9 mouse cellular contexts compared by ENCODE assay signal in the genomic region with DNA sequence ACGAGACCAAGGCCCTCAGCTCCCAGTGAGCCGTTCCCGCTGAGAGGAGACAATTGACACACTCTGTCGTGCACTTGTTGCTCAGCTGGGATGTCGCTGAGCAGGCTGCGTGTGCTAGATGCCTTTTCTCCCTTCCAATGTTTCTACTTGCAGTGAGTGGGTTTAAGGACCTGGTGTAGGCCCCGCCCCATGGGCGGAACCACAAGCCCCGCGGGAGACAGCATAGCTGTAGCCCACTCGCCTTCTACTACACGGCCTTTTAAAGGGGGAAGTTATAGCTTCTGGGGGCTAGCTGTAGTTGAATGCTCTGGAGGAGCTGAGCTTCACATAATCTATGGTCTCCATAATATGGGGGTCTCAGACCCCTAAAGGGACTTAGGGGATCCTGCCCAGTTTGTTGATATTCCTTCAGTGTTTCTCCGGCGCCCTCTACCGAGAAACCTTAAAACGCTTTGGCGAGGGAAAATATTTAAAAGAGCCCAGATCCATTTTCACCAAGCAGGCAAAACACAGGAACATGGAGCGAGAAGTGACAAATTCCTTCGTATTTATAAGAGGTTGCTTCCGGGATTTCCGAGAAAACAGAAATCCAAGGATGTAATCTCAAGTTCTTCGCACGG. TPM values are rescaled to one million over a fixed set of nuclear protein-coding genes. Genes with fewer than 3 reads are reported as not detected.
DNase-seq lines count a peak whose midpoint lies in the region; ATAC-seq and TF ChIP-seq lines count a peak whose summit lies in the region.
"Had no signal": no experiment of that assay in that cellular context is flagged by ENCODE, and none has a peak within 500 bp of the region (broad histone marks: within the 10 kb centered on the region; RNA-seq: fewer than 3 reads in every experiment).

No protein-coding gene starts in this region.

- dilution Hi-C loops in CH12.LX (cut with MboI; ENCODE audit: extremely low pct_ligation_motif_present, extremely low pct_unique_long_range_greater_than_20kb, low sequenced_read_pairs): no loop called here

- H3K36me3 ChIP-seq in CH12.LX (replicated peaks in 1 of 2; ENCODE audit: control insufficient read depth in 1 of 2, insufficient read depth in 1 of 2, low read length in 1 of 2): peaks cover 17 to 42% of the 10 kb centered on the region in 2 experiments
- peaks cover 33% of the 10 kb centered on the region for H3K36me3 ChIP-seq in limb, embryonic 13.5 days
- peaks cover 5% of the 10 kb centered on the region for H3K36me3 ChIP-seq in midbrain, postnatal 0 days (ENCODE audit: insufficient read depth, low read length)

- TF ChIP-seq RAD21 in CH12.LX (IDR thresholded peaks at IDR 0.05; ENCODE audit: low read depth, low read length): peak; percentile 46

- H3K79me2 ChIP-seq in CH12.LX (replicated peaks; ENCODE audit: control insufficient read depth, extremely low read depth, insufficient read depth, poor library complexity, severe bottlenecking): 0 out of 2 replicates have a peak, but pooled peaks cover 2% of the 10 kb centered on the region

- H3K9ac ChIP-seq in CH12.LX (ENCODE audit: insufficient read depth, low read depth): no peak overlapping the region
- H3K9ac ChIP-seq in limb, embryonic 13.5 days: peak overlapping the region; percentile 20; the same call in 1 of the 2 replicates
- H3K9ac ChIP-seq in midbrain, postnatal 0 days (replicated peaks; ENCODE audit: low read length, poor library complexity, severe bottlenecking): no peak overlapping the region

- in situ Hi-C loops in CH12.LX (cut with MboI; ENCODE audit: low pct_ligation_motif_present, low pct_unique_long_range_greater_than_20kb, low sequenced_read_pairs): loop anchor here (5.0 kb wide), 1 partner anchor 33 kb away; a partner anchor contains a TSS

- no peak overlapping the region for H3K27ac ChIP-seq in CH12.LX (ENCODE audit: insufficient read depth, low read depth)
- peak overlapping the region; percentile 23; the same call in 1 of the 2 replicates for H3K27ac ChIP-seq in limb, embryonic 13.5 days
- H3K27ac ChIP-seq in midbrain, postnatal 0 days (ENCODE audit: low read depth, low read length): no peak overlapping the region
- H3K27ac ChIP-seq: macrophage had no signal

- 16% methylated on average over 23 of the region's 23 CpGs for WGBS in limb, embryonic 13.5 days
- WGBS in midbrain, postnatal 0 days: 15% methylated on average over 23 of the region's 23 CpGs

- DNase-seq in frontal cortex, postnatal 36 days (ENCODE audit: low spot score in 2 of 2): peak; percentile 45 to 66
- DNase-seq in frontal cortex, postnatal 25 days (ENCODE audit: low spot score in 2 of 2): no peak
- DNase-seq in CH12.LX (ENCODE audit: extremely low read depth): peak; percentile 39
- DNase-seq in embryo, embryonic 9.5 days (ENCODE audit: extremely low spot score): peak; percentile 65
- DNase-seq in heart, postnatal 14 days: peak; percentile 60 to 67
- DNase-seq in midbrain, postnatal 0 days (ENCODE audit: low spot score): peak; percentile 47
- no peak for DNase-seq in urinary bladder, postnatal 14 days (ENCODE audit: low spot score)

- H3K4me2 ChIP-seq in CH12.LX (ENCODE audit: insufficient read depth, low read depth, poor library complexity, severe bottlenecking): peak overlapping the region; percentile 76
- peak overlapping the region; percentile 64 for H3K4me2 ChIP-seq in limb, embryonic 13.5 days (replicated peaks)
- peak overlapping the region; percentile 43 for H3K4me2 ChIP-seq in midbrain, postnatal 0 days (ENCODE audit: low read depth, low read length, poor library complexity, severe bottlenecking)

- no peaks in the 10 kb centered on the region for H3K27me3 ChIP-seq in CH12.LX (replicated peaks)
- no peaks in the 10 kb centered on the region for H3K27me3 ChIP-seq in limb, embryonic 13.5 days
- H3K27me3 ChIP-seq in midbrain, postnatal 0 days (ENCODE audit: insufficient read depth, low read length): no peaks in the 10 kb centered on the region

- no peak for TF ChIP-seq POLR2A in CH12.LX (IDR thresholded peaks at IDR 0.05; ENCODE audit: low read depth, low read length)

- intact Hi-C loops in heart, postnatal 14 days (cut with DNase I): loop anchor here (5.0 kb wide), 1 partner anchor 33 kb away; a partner anchor contains a TSS

- no peak for TF ChIP-seq EP300 in CH12.LX (IDR thresholded peaks at IDR 0.05; ENCODE audit: low read length)

- no peaks in the 10 kb centered on the region for H3K9me3 ChIP-seq in CH12.LX (replicated peaks; ENCODE audit: low read length)
- no peaks in the 10 kb centered on the region for H3K9me3 ChIP-seq in limb, embryonic 13.5 days
- H3K9me3 ChIP-seq in midbrain, postnatal 0 days (ENCODE audit: low read length): no peaks in the 10 kb centered on the region

- no peak for ATAC-seq in limb, embryonic 13.5 days (ENCODE audit: low FRiP score, low read depth)
- ATAC-seq in midbrain, postnatal 0 days (ENCODE audit: low FRiP score): no peak

- TF ChIP-seq CTCF in CH12.LX (conservative IDR thresholded peaks at IDR 0.05 in 1 of 2, IDR thresholded peaks at IDR 0.05 in 1 of 2; ENCODE audit: low read depth in 2 of 2, low read length in 2 of 2): peak; percentile 22 to 76; a peak in 3 of 4 replicates
- TF ChIP-seq CTCF in midbrain, postnatal 0 days (IDR thresholded peaks at IDR 0.05): peak; percentile 64

- H3K4me3 ChIP-seq in CH12.LX (replicated peaks in 1 of 3; ENCODE audit: low read depth in 2 of 3, low read length in 2 of 3, poor library complexity in 1 of 3): peak overlapping the region in 2 of 3 experiments; percentile 14 to 19
- H3K4me3 ChIP-seq in limb, embryonic 13.5 days: peak overlapping the region; percentile 42
- peak overlapping the region; percentile 23; the same call in 1 of the 2 replicates for H3K4me3 ChIP-seq in midbrain, postnatal 0 days (ENCODE audit: low read depth, low read length)

- H3K4me1 ChIP-seq in CH12.LX (ENCODE audit: control insufficient read depth in 1 of 2, insufficient read depth in 2 of 2): peaks cover 11 to 39% of the 10 kb centered on the region in 2 experiments
- peaks cover 42% of the 10 kb centered on the region for H3K4me1 ChIP-seq in limb, embryonic 13.5 days
- H3K4me1 ChIP-seq in midbrain, postnatal 0 days (ENCODE audit: insufficient read depth, low read length): peaks cover 13% of the 10 kb centered on the region

TF ChIP-seq in CH12.LX, 34 proteins besides CTCF, POLR2A, EP300 and RAD21:
- TF ChIP-seq SMC3 (IDR thresholded peaks at IDR 0.05; ENCODE audit: low read depth, low read length) (peak; percentile 43), ZC3H11A (IDR thresholded peaks at IDR 0.05; ENCODE audit: low read depth, low read length) (no peak)

RNA-seq across cellular contexts. Expression of a gene that starts 10.8 kb away (rescaled TPM):
- 2.9 and 3.9 TPM in 2 replicates for total RNA-seq in CH12.LX (2012; rRNA removed)
- total RNA-seq in CH12.LX (2014; rRNA removed): 1.4 TPM in 2 replicates
- polyA plus RNA-seq in CH12.LX (2012; ENCODE audit: insufficient read length, low read depth): 1.5 and 2.8 TPM in 2 replicates
- total RNA-seq in heart, postnatal 14 days (2021): 100 to 1,000 TPM; 595 to 617 TPM
- polyA plus RNA-seq in limb, embryonic 13.5 days (2015; fragmentation: Nextera tagmentation; extraction: Ambion mirVana): 42.0 and 49.8 TPM in 2 replicates
- total RNA-seq in midbrain, postnatal 0 days (2014; rRNA removed): 99.6 and 107 TPM in 2 replicates
- 114 and 133 TPM in 2 replicates for polyA plus RNA-seq in midbrain, postnatal 0 days (2015; fragmentation: Nextera tagmentation; extraction: Ambion mirVana)

RNA-seq across cellular contexts. Expression of a gene that starts 11.2 kb away (rescaled TPM):
- 13.9 and 14.3 TPM in 2 replicates for total RNA-seq in CH12.LX (2012; rRNA removed)
- 12.9 and 13.2 TPM in 2 replicates for total RNA-seq in CH12.LX (2014; rRNA removed)
- polyA plus RNA-seq in CH12.LX (2012; ENCODE audit: insufficient read length, low read depth): 10.7 and 13.3 TPM in 2 replicates
- total RNA-seq in heart, postnatal 14 days (2021): 100 to 1,000 TPM in 1 of 2 experiments, 10 to 100 TPM in 1; 97.9 to 104 TPM
- polyA plus RNA-seq in limb, embryonic 13.5 days (2015; fragmentation: Nextera tagmentation; extraction: Ambion mirVana): 29.5 and 29.7 TPM in 2 replicates
- total RNA-seq in midbrain, postnatal 0 days (2014; rRNA removed): 113 and 166 TPM in 2 replicates
- 42.1 and 45.2 TPM in 2 replicates for polyA plus RNA-seq in midbrain, postnatal 0 days (2015; fragmentation: Nextera tagmentation; extraction: Ambion mirVana)

RNA-seq across cellular contexts. Expression of a gene that starts 23.8 kb away (rescaled TPM):
- total RNA-seq in CH12.LX (2012; rRNA removed): 51.9 and 57.4 TPM in 2 replicates
- 45.9 and 58.3 TPM in 2 replicates for total RNA-seq in CH12.LX (2014; rRNA removed)
- 81.7 and 87.0 TPM in 2 replicates for polyA plus RNA-seq in CH12.LX (2012; ENCODE audit: insufficient read length, low read depth)
- total RNA-seq in heart, postnatal 14 days (2021): 10 to 100 TPM; 22.8 to 23.6 TPM
- 37.2 and 39.5 TPM in 2 replicates for polyA plus RNA-seq in limb, embryonic 13.5 days (2015; fragmentation: Nextera tagmentation; extraction: Ambion mirVana)
- total RNA-seq in midbrain, postnatal 0 days (2014; rRNA removed): 50.9 and 51.1 TPM in 2 replicates
- polyA plus RNA-seq in midbrain, postnatal 0 days (2015; fragmentation: Nextera tagmentation; extraction: Ambion mirVana): 38.0 and 38.6 TPM in 2 replicates

RNA-seq across cellular contexts. Expression of a gene that starts 35.2 kb away (rescaled TPM):
- 0.13 TPM in 1 of 2 replicates, not detected in the other for total RNA-seq in CH12.LX (2012; rRNA removed)
- total RNA-seq in CH12.LX (2014; rRNA removed): not detected in 2 replicates
- polyA plus RNA-seq in CH12.LX (2012; ENCODE audit: insufficient read length, low read depth): not detected in 2 replicates
- not detected for total RNA-seq in heart, postnatal 14 days (2021)
- polyA plus RNA-seq in limb, embryonic 13.5 days (2015; fragmentation: Nextera tagmentation; extraction: Ambion mirVana): 0.19 and 0.23 TPM in 2 replicates
- 0.16 and 0.33 TPM in 2 replicates for total RNA-seq in midbrain, postnatal 0 days (2014; rRNA removed)
- 0.69 and 0.82 TPM in 2 replicates for polyA plus RNA-seq in midbrain, postnatal 0 days (2015; fragmentation: Nextera tagmentation; extraction: Ambion mirVana)
- polyA plus RNA-seq: macrophage had no signal

RNA-seq across cellular contexts. Expression of a gene that starts 35.7 kb away (rescaled TPM):
- total RNA-seq in CH12.LX (2012; rRNA removed) (0.13 TPM in 2 replicates), CH12.LX (2014; rRNA removed) (0.08 TPM in 1 of 2 replicates, not detected in the other)
- polyA plus RNA-seq in CH12.LX (2012; ENCODE audit: insufficient read length, low read depth): 0.44 and 0.47 TPM in 2 replicates
- 100 to 1,000 TPM; 148 to 162 TPM for total RNA-seq in heart, postnatal 14 days (2021)
- 43.5 and 45.6 TPM in 2 replicates for polyA plus RNA-seq in limb, embryonic 13.5 days (2015; fragmentation: Nextera tagmentation; extraction: Ambion mirVana)
- total RNA-seq in midbrain, postnatal 0 days (2014; rRNA removed): 16.7 and 20.0 TPM in 2 replicates
- 20.3 and 21.3 TPM in 2 replicates for polyA plus RNA-seq in midbrain, postnatal 0 days (2015; fragmentation: Nextera tagmentation; extraction: Ambion mirVana)

Comparison
In these comparisons a context has a peak if more than half of its experiments do, and no peak if none do; other contexts are left out.
1. DNase-seq: peak in frontal cortex, postnatal 36 days (2 of 2), CH12.LX (single experiment), embryo, embryonic 9.5 days (single experiment), heart, postnatal 14 days (2 of 2) and midbrain, postnatal 0 days (single experiment); none in frontal cortex, postnatal 25 days (0 of 2) and urinary bladder, postnatal 14 days (single experiment).
2. RNA of a gene that starts 10.8 kb away (total RNA-seq): 595 to 617 TPM in heart, postnatal 14 days and 99.6 to 107 TPM in midbrain, postnatal 0 days; 1.4 to 3.9 TPM in CH12.LX; every median in the first group is over 10 times any median in the second.
3. Peak in every context shown above with its lines, with median percentiles within 50 percentile points of each other: H3K4me2 ChIP-seq and H3K4me3 ChIP-seq.